Mouse (Mus musculus) right cerebral cortex, postnatal 25 days (tissue): ENCODE measurements around the gene Iqsec2.
A peak's percentile ranks its signal among the peaks of the same experiment; 100 is the strongest.

Experiments used
- DNase-seq: peaks from one replicate; pipeline ENCODE4 v3.0.0; 2022

The Iqsec2 gene

GRCm38 (mm10) chrX:152143941-152144741 is at the start of gene Iqsec2:
Iqsec2 (plus strand) TSS chrX:152144268.
- DNase-seq, result no peak

DNA sequence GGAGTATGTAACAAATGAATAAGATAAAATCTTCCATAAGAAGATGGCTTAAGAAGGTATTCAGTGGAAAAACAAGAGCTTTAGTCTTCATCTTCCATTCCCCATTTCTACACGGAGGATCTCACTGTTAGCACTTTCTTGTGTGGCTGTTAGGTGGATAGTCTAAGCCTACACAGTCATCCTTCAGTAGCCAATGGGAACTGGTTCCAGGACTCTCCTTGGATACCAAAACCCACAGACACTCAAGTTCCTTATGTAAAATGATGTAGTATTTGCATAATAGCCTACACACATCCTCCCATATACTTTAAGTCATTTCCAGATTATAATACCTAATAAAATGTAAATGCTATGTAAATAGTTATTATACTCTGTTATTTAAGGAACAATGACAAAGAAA is 46.5 kb upstream of the Iqsec2 start:
- DNase-seq, result no peak

DNA sequence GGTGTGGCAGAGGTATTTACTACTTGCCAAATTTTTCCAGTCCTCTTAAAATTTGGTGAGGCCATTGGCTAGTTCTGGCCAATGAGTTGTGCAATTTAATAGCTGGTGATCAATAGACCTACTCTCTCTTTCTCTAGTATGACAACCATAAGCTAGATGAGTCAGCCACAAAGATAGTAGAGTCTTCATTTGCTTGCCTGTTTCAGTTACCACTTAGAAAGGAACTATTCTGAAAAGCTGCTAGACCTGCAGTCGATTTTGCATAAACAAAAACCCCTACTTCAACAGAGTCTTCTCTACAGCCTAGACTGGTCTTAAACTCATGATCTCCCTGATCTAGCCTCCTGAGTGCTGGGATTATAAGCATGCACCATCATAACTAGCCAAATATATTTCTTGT is 22.4 kb upstream of the Iqsec2 start:
- no peak for DNase-seq

GRCm38 (mm10) chrX:152130777-152131176 is 13.3 kb upstream of the Iqsec2 start:
- no peak for DNase-seq

- no peak for DNase-seq
Measured at GRCm38 (mm10) chrX:152132029-152132428, 12.0 kb upstream of the Iqsec2 start.

- no peak for DNase-seq
Measured at GRCm38 (mm10) chrX:152135195-152135594, 8.9 kb upstream of the Iqsec2 start.

DNA sequence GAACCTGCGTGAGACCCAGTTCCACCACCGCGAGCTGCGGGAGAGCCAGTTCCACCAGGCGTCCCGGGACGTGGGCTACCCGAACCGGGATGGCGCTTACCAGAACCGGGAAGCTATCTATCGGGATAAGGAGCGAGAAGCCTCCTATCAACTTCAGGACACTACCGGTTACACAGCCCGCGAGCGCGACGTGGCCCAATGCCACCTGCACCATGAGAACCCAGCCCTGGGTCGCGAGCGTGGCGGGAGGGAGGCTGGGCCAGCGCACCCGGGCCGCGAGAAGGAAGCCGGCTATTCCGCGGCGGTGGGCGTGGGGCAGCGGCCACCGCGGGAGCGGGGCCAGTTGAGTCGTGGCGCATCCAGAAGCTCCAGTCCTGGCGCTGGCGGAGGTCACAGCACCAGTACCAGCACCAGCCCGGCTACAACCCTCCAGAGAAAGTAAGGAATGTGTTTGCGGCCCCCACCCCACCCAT is 710 bp downstream of the Iqsec2 start:
- no peak for DNase-seq

DNA sequence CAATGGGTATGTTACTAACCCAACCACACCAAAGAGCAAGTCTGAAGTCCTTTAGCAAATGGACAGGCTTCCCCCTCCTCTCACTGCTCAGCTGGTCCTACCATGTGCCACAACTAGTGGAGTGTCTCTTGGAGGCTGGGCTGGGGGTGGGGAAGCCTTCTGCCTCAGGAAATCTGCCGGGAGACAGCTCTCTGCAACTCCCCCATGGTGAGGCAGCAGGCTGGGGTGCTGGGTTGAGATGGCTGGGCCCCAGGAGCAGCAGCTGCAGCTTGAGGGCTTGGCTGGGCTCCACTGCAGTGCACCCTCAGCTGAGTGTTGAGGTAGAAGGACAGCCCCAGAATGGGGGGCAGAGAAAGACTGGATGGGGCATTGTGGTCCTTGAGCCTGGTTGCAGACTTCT is 2.1 kb downstream of the Iqsec2 start:
- peak; percentile 64 for DNase-seq

- DNase-seq, result no peak
Measured at GRCm38 (mm10) chrX:152146691-152147090, 2.6 kb downstream of the Iqsec2 start.

DNA sequence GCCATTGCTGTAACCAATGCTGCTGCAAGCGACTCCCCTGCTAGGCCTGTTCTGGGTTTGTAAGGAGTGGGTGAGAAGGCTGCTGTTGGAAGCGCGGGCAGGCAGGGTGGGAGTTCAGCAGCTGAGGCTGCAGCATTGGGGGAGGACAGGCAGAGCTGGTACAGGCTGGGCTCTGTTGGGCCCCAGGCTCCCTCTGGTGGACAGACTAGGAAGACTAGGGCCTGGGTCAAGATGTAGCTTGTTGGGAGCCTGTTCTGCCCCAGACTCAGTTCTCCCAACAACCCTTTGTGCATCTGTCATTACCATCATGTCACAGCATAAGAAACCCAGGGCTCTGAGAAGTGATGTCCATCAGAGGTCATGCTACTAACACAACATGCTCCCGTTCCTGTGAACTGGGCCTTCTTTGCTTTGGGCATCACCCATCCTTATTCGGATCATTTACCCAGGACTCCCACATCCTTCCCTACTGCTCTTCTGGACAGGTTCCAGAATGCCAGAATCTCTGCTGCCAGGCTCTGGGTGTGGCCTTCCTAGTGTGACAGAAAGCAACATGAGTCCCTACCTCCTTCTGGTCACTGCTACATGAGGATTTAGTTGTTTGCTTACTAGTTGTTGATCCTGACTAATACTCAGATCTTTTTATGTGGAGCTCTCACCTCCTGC is 3.5 kb downstream of the Iqsec2 start:
- peak; percentile 71 for DNase-seq

- no peak for DNase-seq
Measured at GRCm38 (mm10) chrX:152148706-152149105, 4.6 kb downstream of the Iqsec2 start.

GRCm38 (mm10) chrX:152151709-152152108 is 7.6 kb downstream of the Iqsec2 start:
- DNase-seq, result no peak

DNA sequence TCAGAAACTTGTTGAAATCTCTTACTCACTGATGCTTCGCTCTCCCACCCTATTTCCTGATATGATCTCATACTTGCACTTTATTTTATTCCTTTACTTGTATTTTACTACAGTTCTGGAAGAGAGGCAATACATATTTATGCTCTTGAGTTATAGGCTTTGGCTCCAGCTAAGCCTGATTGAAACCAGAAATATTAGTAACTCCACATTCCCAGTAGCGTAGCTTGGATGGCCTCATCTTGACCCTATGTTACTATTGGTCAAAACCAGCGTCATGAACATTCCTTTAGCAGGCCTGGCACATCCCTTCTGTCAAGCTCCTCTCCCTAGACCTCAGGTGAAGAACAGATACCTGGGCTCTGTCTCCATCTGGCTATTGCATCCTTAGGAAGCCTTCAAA is 14.2 kb downstream of the Iqsec2 start:
- no peak for DNase-seq

- DNase-seq, result no peak
Measured at GRCm38 (mm10) chrX:152161404-152161803, 17.3 kb downstream of the Iqsec2 start.

DNA sequence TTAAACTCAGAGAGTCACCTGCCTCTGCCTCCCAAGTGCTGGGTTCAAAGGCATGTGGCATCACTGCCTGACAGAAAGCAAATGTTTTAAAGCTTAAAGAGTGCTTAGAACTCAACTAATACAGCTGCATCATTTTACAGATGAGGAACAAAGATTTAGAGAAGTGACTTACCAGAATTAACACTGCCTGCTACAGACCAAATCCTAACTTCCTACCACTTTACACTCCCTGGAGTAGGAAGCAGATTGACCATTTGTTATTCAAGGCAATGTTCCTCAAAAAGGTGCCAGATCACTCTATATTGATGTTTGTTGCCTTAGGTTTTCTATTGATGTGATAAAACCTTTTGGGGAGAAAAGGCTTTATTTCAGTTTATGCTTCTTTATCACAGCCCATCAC is 20.0 kb downstream of the Iqsec2 start:
- DNase-seq, result no peak

DNA sequence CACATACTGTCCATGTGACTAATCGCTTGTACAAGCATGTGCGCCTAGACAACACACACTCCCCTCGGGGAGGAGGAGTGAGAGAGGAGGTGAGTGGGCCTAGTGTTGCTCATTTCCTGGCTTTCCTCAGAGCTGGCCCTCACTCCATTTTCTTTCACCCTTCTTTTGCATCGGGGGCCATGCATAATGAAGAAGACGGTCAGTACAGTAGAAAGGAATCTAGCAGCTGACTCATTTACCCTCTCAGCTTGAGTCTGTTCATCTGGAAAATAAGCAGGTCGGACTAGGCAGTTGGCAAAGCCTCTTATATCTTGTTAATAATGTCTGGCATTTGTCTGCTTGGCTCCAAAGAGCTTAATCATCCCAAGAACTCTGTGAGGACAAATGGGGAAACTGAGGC is 22.1 kb downstream of the Iqsec2 start:
- no peak for DNase-seq

DNA sequence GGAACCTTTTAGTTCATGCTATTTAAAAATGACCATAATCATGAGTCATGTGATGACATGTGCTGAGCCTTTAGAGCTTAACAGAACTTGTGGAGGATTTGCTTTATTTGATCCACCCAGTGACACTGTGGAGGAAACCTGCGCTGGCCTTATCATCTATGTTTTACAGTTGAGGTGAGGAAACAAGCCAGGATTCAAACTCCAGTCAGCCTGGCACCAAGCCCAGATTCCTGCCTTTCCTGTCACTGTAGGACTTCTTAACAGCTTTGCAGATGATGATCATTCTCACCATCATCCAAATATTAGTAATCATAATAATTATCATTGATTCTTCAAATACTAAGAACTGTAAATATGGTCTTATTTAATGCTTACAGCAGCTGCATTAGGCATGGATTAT is 24.5 kb downstream of the Iqsec2 start:
- DNase-seq, result no peak

DNA sequence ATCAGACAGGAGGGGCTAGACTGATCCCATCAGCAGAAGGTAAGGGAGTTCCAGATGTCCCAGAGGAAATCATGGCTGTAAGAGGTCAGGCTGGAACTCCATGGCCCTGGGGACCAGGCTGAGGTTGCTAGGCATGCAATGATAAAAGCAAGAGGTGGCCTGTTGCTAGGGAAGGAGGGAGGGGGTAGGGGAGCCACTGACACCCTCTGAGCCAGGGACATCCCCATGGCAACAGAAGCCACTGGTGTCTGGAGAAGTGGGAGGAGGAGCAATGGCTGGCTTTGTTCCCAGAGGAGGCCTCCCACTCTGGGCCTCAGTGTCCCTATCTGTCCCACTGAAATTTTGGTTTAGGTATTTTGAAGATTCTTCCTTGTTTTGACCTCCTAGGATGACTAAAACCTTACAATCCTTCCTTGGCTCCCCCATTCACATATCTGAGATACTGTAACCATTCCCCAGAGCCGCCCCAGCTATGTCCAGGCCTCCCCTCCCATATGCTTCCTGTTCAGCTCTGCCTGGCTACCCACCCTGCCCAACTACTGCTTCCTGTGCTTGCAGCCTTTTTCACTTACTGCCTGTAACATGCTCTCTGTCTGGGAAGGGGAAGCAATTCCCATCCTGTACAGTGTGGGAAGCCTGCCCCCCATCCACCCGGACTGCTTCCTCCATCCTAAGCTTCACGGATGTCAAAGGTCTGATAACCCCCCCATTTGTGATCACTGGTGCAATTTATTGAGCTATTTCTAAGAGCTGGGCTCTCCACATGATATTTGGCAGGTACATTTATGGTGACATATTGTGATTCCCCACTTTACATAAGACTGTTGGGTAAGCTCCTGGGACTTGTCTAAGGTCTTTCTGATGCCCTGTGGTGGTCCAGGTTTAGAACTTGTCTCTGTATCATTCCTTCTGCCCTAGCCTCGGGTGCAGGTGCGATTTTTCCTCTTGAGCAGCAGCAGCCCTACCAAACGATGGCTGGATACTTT is 27.3 kb downstream of the Iqsec2 start:
- no peak for DNase-seq

DNA sequence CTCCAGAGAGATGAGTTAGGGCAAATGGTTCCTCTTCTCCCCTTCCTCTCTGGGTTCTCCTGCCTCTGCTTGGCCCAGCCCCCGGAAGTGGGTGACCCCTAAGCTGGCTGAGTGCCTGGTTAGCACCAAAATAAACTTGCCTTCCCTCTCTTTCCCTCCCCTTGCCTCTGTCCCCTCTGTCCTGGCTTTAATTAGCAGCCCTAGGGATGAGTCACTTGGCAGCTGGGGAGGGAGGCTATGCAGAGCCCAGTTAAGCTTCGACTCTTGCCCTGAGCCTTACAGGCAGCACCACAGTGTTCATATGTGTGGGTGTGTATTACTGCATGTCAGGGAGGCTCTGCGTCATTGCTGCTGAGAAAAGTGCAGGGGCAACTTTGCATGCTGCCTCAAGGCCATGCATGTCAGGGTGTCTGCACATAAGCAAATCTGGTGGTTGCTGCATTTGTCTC is 28.4 kb downstream of the Iqsec2 start:
- no peak for DNase-seq

DNA sequence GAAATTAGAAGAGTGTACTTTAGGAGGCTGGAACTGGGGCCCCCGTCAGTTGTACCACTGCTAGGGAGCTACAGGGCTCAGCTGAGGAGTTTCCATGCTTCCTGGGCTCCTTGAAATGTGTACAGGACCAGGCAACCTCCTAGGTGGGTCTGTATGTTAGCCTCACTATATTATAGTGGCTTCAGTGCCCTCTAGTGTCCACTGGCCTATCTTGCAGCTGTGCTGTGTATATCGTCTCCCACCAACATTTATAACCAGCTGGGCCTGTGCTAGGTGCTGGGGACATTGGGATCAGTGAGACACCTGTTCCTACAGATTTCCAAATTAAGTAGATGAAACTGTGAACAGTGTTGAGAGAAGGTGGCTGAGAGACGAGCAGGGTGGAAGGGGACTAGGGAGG is 31.2 kb downstream of the Iqsec2 start:
- DNase-seq, result no peak

- DNase-seq, result no peak
Measured at GRCm38 (mm10) chrX:152177897-152178296, 33.8 kb downstream of the Iqsec2 start.

GRCm38 (mm10) chrX:152178843-152179545 is 34.9 kb downstream of the Iqsec2 start:
- no peak for DNase-seq
